Mouse (Mus musculus) MEL (cell line): ENCODE measurements around the gene Sema3a. TPM values are rescaled to one million over a fixed set of nuclear protein-coding genes. Genes with fewer than 3 reads are reported as not detected.

ENCODE experiments used
- DNase-seq: peaks from one replicate; pipeline ENCODE4 v3.0.0; 2011; ENCODE audit warnings: low read depth, low spot score
- H3K27ac ChIP-seq: 2 replicates; pipeline ENCODE4 v1.5.1; 2012; ENCODE audit warnings: low read depth, mild to moderate bottlenecking, control low read depth, low read length, moderate library complexity; ENCODE audit not compliant: control insufficient read depth
- H3K27me3 ChIP-seq, 2 experiments: fragments of 150-350 bp in 1 of 2; sonication (generic) in 1 of 2; 2 replicates each; pipeline ENCODE4 v1.6.1; 2012; ENCODE audit warnings: low read length in 2 of 2, mild to moderate bottlenecking in 2 of 2, improper control_type of control experiment in 1 of 2, moderate library complexity in 1 of 2; ENCODE audit not compliant: insufficient read depth in 2 of 2, control insufficient read depth in 1 of 2
- H3K36me3 ChIP-seq, 2 experiments: 2 replicates each; pipeline ENCODE4 v1.6.1; 2012 to 2014; ENCODE audit warnings: low read length in 2 of 2, improper control_type of control experiment in 1 of 2, inconsistent platforms in 1 of 2, mild to moderate bottlenecking in 1 of 2; ENCODE audit not compliant: insufficient read depth in 2 of 2, control insufficient read depth in 1 of 2
- H3K4me1 ChIP-seq, 2 experiments: fragments of 150-350 bp in 1 of 2; sonication (generic) in 1 of 2; 2 replicates each; pipeline ENCODE4 v1.6.1; 2012; ENCODE audit warnings: low read length in 2 of 2, improper control_type of control experiment in 1 of 2, mild to moderate bottlenecking in 1 of 2; ENCODE audit not compliant: insufficient read depth in 2 of 2, control insufficient read depth in 1 of 2
- H3K4me3 ChIP-seq, 2 experiments: fragments of 150-350 bp in 1 of 2; sonication (generic) in 1 of 2; 2 replicates each; pipeline ENCODE4 v1.5.1; 2012; ENCODE audit warnings: low read depth in 2 of 2, low read length in 2 of 2, mild to moderate bottlenecking in 2 of 2, moderate library complexity in 2 of 2, control low read depth in 1 of 2, improper control_type of control experiment in 1 of 2; ENCODE audit not compliant: control insufficient read depth in 1 of 2, insufficient read depth in 1 of 2
- H3K79me2 ChIP-seq: 2 replicates; pipeline ENCODE4 v1.6.1; 2012; ENCODE audit warnings: mild to moderate bottlenecking, low read length, moderate library complexity; ENCODE audit not compliant: control insufficient read depth, poor library complexity, insufficient read depth
- H3K9ac ChIP-seq: 2 replicates; pipeline ENCODE4 v1.6.1; 2012; ENCODE audit warnings: low read depth, mild to moderate bottlenecking, control low read depth, low read length, moderate library complexity; ENCODE audit not compliant: control insufficient read depth, poor library complexity, severe bottlenecking
- H3K9me3 ChIP-seq: fragments of 150-350 bp; sonication (generic); replicated peaks from 2 replicates; pipeline ENCODE4 v1.6.1; 2012; ENCODE audit warnings: mild to moderate bottlenecking, low read length, improper control_type of control experiment, moderate library complexity; ENCODE audit not compliant: insufficient read depth
- BHLHE40 ChIP-seq: IDR thresholded peaks from 2 replicates; pipeline ENCODE4 v1.6.1; 2012; ENCODE audit warnings: low read depth, mild to moderate bottlenecking, inconsistent platforms, low read length, improper control_type of control experiment, borderline replicate concordance
- CHD1 ChIP-seq: IDR thresholded peaks from 2 replicates; pipeline ENCODE4 v1.6.1; 2012; ENCODE audit warnings: low read depth, mild to moderate bottlenecking, inconsistent platforms, low read length, improper control_type of control experiment
- CHD2 ChIP-seq: IDR thresholded peaks from 2 replicates; pipeline ENCODE4 v1.6.1; 2011; ENCODE audit warnings: low read length, improper control_type of control experiment
- CTCF ChIP-seq, 3 experiments: IDR thresholded peaks in 2 of 3; conservative IDR thresholded peaks in 1 of 3; 2 replicates each; pipeline ENCODE4 v1.5.1; 2011 to 2012; ENCODE audit warnings: low read length in 3 of 3, low read depth in 2 of 3, mild to moderate bottlenecking in 2 of 3, improper control_type of control experiment in 1 of 3, inconsistent platforms in 1 of 3, mixed read lengths in 1 of 3, moderate library complexity in 1 of 3; ENCODE audit not compliant: control insufficient read depth in 1 of 3, insufficient read depth in 1 of 3, poor library complexity in 1 of 3, severe bottlenecking in 1 of 3
- GATA1 ChIP-seq: IDR thresholded peaks from 2 replicates; pipeline ENCODE4 v1.6.1; 2011; ENCODE audit warnings: low read depth, low read length, improper control_type of control experiment
- HCFC1 ChIP-seq: IDR thresholded peaks from 2 replicates; pipeline ENCODE4 v1.6.1; 2012; ENCODE audit warnings: low read depth, mild to moderate bottlenecking, inconsistent platforms, low read length, improper control_type of control experiment, moderate library complexity
- KAT2A ChIP-seq: conservative IDR thresholded peaks from 2 replicates; pipeline ENCODE4 v1.6.1; 2012; ENCODE audit warnings: low read depth, low read length, improper control_type of control experiment, inconsistent platforms
- MAFK ChIP-seq: IDR thresholded peaks from 2 replicates; pipeline ENCODE4 v1.6.1; 2011; ENCODE audit warnings: low read depth, mild to moderate bottlenecking, low read length, improper control_type of control experiment, borderline replicate concordance
- MEF2A ChIP-seq: IDR thresholded peaks from 2 replicates; pipeline ENCODE4 v1.6.1; 2014; ENCODE audit warnings: low read depth, mild to moderate bottlenecking, inconsistent platforms, low read length, improper control_type of control experiment; ENCODE audit not compliant: poor library complexity, insufficient replicate concordance, severe bottlenecking; ENCODE audit errors: extremely low read depth
- MXI1 ChIP-seq: IDR thresholded peaks from 2 replicates; pipeline ENCODE4 v1.6.1; 2011; ENCODE audit warnings: mild to moderate bottlenecking, low read depth, low read length, improper control_type of control experiment
- POLR2AphosphoS2 ChIP-seq: IDR thresholded peaks from 2 replicates; pipeline ENCODE4 v1.6.1; 2011; ENCODE audit warnings: low read length, improper control_type of control experiment
- POLR2AphosphoS5 ChIP-seq: IDR thresholded peaks from 2 replicates; pipeline ENCODE4 v1.6.1; 2012; ENCODE audit warnings: low read depth, borderline replicate concordance, mild to moderate bottlenecking, inconsistent platforms, low read length, moderate library complexity, mixed read lengths
- RAD21 ChIP-seq: IDR thresholded peaks from 2 replicates; pipeline ENCODE4 v1.6.1; 2011; ENCODE audit warnings: mild to moderate bottlenecking, low read depth, low read length, improper control_type of control experiment
- TAL1 ChIP-seq: IDR thresholded peaks from 2 replicates; pipeline ENCODE4 v1.6.1; 2012; ENCODE audit warnings: mild to moderate bottlenecking, inconsistent platforms, low read length, moderate library complexity, mixed read lengths
- TBP ChIP-seq: IDR thresholded peaks from 2 replicates; pipeline ENCODE4 v1.8.0; 2011; ENCODE audit warnings: low read depth, low read length, improper control_type of control experiment
- UBTF ChIP-seq: IDR thresholded peaks from 2 replicates; pipeline ENCODE4 v1.6.1; 2012; ENCODE audit warnings: low read depth, mild to moderate bottlenecking, inconsistent platforms, low read length, improper control_type of control experiment, moderate library complexity, borderline replicate concordance; ENCODE audit not compliant: insufficient read depth
- USF1 ChIP-seq: IDR thresholded peaks from 2 replicates; pipeline ENCODE4 v1.6.1; 2014; ENCODE audit warnings: low read depth, mild to moderate bottlenecking, inconsistent platforms, low read length, improper control_type of control experiment, moderate library complexity
- USF2 ChIP-seq, 2 experiments: IDR thresholded peaks; 2 replicates each; pipeline ENCODE4 v1.6.1; 2011 to 2012; ENCODE audit warnings: improper control_type of control experiment in 2 of 2, low read length in 2 of 2, borderline replicate concordance in 1 of 2, inconsistent platforms in 1 of 2, low read depth in 1 of 2, mild to moderate bottlenecking in 1 of 2; ENCODE audit not compliant: insufficient read depth in 1 of 2
- ZC3H11A ChIP-seq: IDR thresholded peaks from 2 replicates; pipeline ENCODE4 v1.6.1; 2012; ENCODE audit warnings: low read depth, mild to moderate bottlenecking, inconsistent platforms, low read length, improper control_type of control experiment
- ZKSCAN1 ChIP-seq: IDR thresholded peaks from 2 replicates; pipeline ENCODE4 v1.6.1; 2012; ENCODE audit warnings: low read depth, mild to moderate bottlenecking, inconsistent platforms, low read length, improper control_type of control experiment, moderate library complexity
- polyA plus RNA-seq, 2 experiments: library from polyadenylated mRNA; stranded (reverse) in 1 of 2; unstranded in 1 of 2; fragments of >175 nt in 1 of 2; fragments of >200 nt in 1 of 2; gene quantifications; 2 replicates each; pipeline versions ENCODE4 v1.2.1 to v1.2.4; 2012; ENCODE audit warnings: low replicate concordance in 2 of 2, low read depth in 1 of 2; ENCODE audit not compliant: insufficient read length in 2 of 2, insufficient read depth in 1 of 2, missing spikeins in 1 of 2
- total RNA-seq: library from RNA; depleted of rRNA; stranded (reverse); fragments of 300-350 nt; gene quantifications from 2 replicates; pipeline ENCODE4 v1.2.3, GENCODE M21; 2012

Sema3a gene
- total and polyA plus RNA-seq, 3 experiments: not detected

DNA sequence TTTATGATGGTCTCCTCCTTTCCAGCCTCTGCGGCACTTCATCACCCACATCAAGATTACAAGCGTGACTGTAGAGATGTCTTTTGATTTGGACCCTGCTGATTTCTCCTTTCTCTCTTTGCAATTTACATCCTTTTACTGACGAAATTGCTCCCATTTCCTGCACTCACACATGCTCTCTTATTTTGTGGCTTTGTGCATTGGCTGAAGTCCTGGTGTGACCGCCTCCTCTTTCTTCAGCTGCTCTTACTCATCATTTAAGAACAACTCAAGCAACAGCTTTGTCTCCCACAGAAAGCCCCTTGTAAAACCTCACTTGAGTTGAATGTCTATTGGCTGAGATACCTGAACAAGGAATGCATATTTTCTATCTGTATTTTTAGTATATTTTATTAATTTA lies 259.5 kb downstream of the Sema3a start:
- no peaks in the 10 kb centered on the region for H3K36me3 ChIP-seq

DNA sequence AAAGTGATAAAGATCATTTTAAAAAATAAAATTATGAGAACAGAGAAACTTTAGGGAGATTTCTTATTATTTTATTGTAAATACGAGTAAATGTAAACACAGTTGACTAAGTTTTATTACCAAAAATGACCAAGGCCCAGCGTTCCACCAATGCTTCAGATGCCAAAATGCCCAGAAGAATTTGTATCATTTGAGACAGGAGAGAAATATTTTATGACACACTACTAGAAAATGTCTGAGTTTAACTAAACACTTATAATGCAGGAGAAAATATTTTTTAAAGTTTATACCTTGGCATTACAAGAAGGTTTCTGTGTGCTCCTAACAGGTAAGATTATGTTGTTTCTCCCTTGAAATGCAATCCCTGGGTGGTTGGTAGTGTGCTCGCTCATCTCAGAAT lies 261.4 kb downstream of the Sema3a start:
- Histone ChIP-seq H3K4me3 (no peak overlapping the region), H3K79me2 (no peaks in the 10 kb centered on the region), H3K27me3 (no peaks in the 10 kb centered on the region), H3K9me3 (no peaks in the 10 kb centered on the region), H3K36me3 (no peaks in the 10 kb centered on the region), H3K27ac (no peak overlapping the region), H3K4me1 (no peaks in the 10 kb centered on the region), H3K9ac (no peak overlapping the region)
- DNase-seq: no peak
- no peak for TF ChIP-seq TBP
- no peak for TF ChIP-seq MEF2A
- TF ChIP-seq CHD2: no peak
- TF ChIP-seq UBTF: no peak

More for the DNA sequence above, 259.5 kb downstream of the Sema3a start:
- Histone ChIP-seq H3K4me3 (no peak overlapping the region), H3K9ac (no peak overlapping the region), H3K9me3 (no peaks in the 10 kb centered on the region), H3K27ac (no peak overlapping the region), H3K79me2 (no peaks in the 10 kb centered on the region), H3K4me1 (no peaks in the 10 kb centered on the region), H3K27me3 (no peaks in the 10 kb centered on the region)
- DNase-seq: no peak
- TF ChIP-seq ZC3H11A: no peak
- TF ChIP-seq GATA1: no peak
- TF ChIP-seq POLR2AphosphoS2: no peak
- TF ChIP-seq RAD21: no peak
- no peak for TF ChIP-seq ZKSCAN1
- TF ChIP-seq CHD1: no peak
- TF ChIP-seq TAL1: no peak
- no peak for TF ChIP-seq MAFK
- TF ChIP-seq MXI1: no peak
- TF ChIP-seq USF1: no peak
- no peak for TF ChIP-seq HCFC1
- TF ChIP-seq USF2 (IDR thresholded peaks at IDR 0.05; ENCODE audit: borderline replicate concordance in 1 of 2, insufficient read depth in 1 of 2, low read depth in 1 of 2, low read length in 2 of 2): no peak
- no peak for TF ChIP-seq POLR2AphosphoS5
- no peak for TF ChIP-seq CTCF (IDR thresholded peaks at IDR 0.05 in 2 of 3, conservative IDR thresholded peaks at IDR 0.05 in 1 of 3; ENCODE audit: control insufficient read depth in 1 of 3, insufficient read depth in 1 of 3, low read depth in 2 of 3, low read length in 3 of 3, poor library complexity in 1 of 3, severe bottlenecking in 1 of 3)
- TF ChIP-seq UBTF: no peak
- no peak for TF ChIP-seq KAT2A
- no peak for TF ChIP-seq BHLHE40
- no peak for TF ChIP-seq CHD2
